Mouse (Mus musculus): ENCODE measurements around the gene Xxylt1. TPM values are rescaled to one million over a fixed set of nuclear protein-coding genes. Genes with fewer than 3 reads are reported as not detected.

Gene Xxylt1
- total and polyA plus RNA-seq, 2 experiments from 2014 or later, result 14.0 to 24.3 TPM

DNA sequence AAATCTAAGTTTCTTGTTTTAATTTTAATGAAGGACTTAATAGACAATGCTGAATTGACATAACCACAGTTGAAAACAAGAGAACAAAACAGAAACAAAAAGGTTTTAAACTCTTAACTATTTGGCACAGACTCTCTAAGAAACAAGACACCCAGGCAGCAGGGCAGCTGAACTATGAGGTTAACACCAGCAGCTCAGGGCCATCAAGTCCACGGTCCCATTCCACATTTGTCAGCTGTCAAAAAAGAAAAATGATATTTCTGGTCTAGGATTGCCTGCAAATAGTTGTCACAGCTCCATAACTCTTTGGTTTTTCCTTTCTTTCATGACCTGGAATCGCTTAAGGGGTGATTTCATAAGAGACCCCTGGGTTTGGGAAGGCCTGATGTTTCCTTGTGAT lies 64.6 kb downstream of the Xxylt1 start:
- Histone ChIP-seq H3K4me2 (ENCODE audit: low read depth) (no peak overlapping the region), H3K4me1 (ENCODE audit: insufficient read depth) (no peaks in the 10 kb centered on the region), H3K27ac (ENCODE audit: low read depth, low read length) (no peak overlapping the region), H3K4me3 (ENCODE audit: low read depth, low read length) (no peak overlapping the region), H3K36me3 (ENCODE audit: insufficient read depth) (no peaks in the 10 kb centered on the region), H3K27me3 (ENCODE audit: insufficient read depth, low read length) (no peaks in the 10 kb centered on the region), H3K9ac (no peak overlapping the region), H3K9me3 (ENCODE audit: low read length) (no peaks in the 10 kb centered on the region)
- no peak for ATAC-seq
- no peak for TF ChIP-seq CTCF (IDR thresholded peaks at IDR 0.05; ENCODE audit: low read depth)
- no peak for DNase-seq
- 86% methylated on average over 2 of the region's 2 CpGs for WGBS

DNA sequence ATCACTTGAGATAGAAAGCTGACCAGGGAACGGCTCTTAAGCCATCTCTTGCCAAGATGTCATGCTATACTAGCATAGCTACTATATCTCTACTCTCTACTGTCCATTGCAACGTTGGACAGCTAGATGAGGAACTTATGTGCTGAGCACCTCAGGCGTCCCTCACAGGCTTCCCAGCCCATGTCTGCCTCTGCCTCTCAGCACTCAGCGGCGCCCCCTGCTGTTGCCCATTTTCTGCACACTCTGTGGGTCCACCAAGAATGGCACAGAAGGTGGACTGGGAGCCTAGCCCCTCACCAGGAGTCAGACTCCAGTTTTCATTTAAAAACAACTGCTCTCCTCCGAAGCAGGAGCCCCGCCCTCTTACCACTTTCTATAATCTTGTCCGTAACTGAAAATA lies 65.1 kb downstream of the Xxylt1 start:
- H3K27ac ChIP-seq (ENCODE audit: low read depth, low read length), result no peak overlapping the region
- DNase-seq (no peak), ATAC-seq (no peak)
- no peaks in the 10 kb centered on the region for H3K9me3 ChIP-seq (ENCODE audit: low read length)
- no peak overlapping the region for H3K4me3 ChIP-seq (ENCODE audit: low read depth, low read length)
- H3K9ac ChIP-seq, result no peak overlapping the region
- H3K36me3 ChIP-seq (ENCODE audit: insufficient read depth), result no peaks in the 10 kb centered on the region
- H3K4me2 ChIP-seq (ENCODE audit: low read depth), result no peak overlapping the region
- H3K4me1 ChIP-seq (ENCODE audit: insufficient read depth), result no peaks in the 10 kb centered on the region
- H3K27me3 ChIP-seq (ENCODE audit: insufficient read depth, low read length), result no peaks in the 10 kb centered on the region
- TF ChIP-seq CTCF (IDR thresholded peaks at IDR 0.05; ENCODE audit: low read depth), result peak; percentile 27; the same call in 1 of the 2 replicates
- WGBS, result 80% methylated on average over 8 of the region's 8 CpGs

DNA sequence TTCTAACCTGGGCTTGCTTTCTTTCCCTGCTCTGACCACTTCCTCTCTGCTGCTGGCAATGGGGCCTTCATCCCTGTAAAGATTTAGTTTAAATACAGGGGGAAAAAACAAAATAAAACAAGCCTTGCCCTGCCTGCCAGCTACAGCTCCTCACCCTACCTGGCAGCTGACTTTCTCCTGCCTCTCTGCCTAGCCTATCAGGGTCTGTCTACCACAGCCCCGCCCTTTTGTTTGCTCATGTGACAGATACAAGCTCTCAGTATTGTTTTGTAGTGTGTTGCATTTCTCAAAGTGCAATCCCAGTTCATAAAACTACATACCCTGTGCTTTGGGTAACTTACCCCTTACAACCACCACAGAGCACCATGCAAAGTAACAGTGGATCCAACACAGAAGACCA lies 66.0 kb downstream of the Xxylt1 start:
- TF ChIP-seq CTCF (IDR thresholded peaks at IDR 0.05; ENCODE audit: low read depth), result no peak
- no peaks in the 10 kb centered on the region for H3K4me1 ChIP-seq (ENCODE audit: insufficient read depth)
- DNase-seq, result no peak
- no peak overlapping the region for H3K4me3 ChIP-seq (ENCODE audit: low read depth, low read length)
- H3K27me3 ChIP-seq (ENCODE audit: insufficient read depth, low read length), result no peaks in the 10 kb centered on the region
- H3K9me3 ChIP-seq (ENCODE audit: low read length), result no peaks in the 10 kb centered on the region
- H3K27ac ChIP-seq (ENCODE audit: low read depth, low read length), result no peak overlapping the region
- no peak for ATAC-seq
- no peak overlapping the region for H3K4me2 ChIP-seq (ENCODE audit: low read depth)
- WGBS, result 95% methylated on average over 1 of the region's 1 CpGs
- no peaks in the 10 kb centered on the region for H3K36me3 ChIP-seq (ENCODE audit: insufficient read depth)
- no peak overlapping the region for H3K9ac ChIP-seq

DNA sequence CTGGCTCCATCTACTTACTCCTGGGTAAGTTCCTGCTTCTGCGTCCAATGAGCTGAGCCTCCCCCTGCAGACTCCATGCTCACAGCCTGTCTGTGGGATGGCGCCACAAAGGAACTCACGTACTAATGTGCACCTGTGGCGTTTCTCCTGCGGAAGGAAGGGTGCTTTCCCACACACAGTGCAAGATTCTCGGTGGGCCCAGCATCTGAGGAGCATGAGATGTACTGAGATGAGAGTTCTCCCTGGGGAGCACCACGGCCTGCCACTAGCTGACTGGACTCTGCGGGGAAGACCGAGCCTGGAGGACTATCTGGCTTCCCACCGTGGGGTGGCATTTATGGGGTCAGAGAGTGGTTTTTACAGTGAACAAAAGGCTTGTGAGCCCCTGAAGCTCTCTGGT lies 69.0 kb downstream of the Xxylt1 start:
- H3K4me1 ChIP-seq (ENCODE audit: insufficient read depth), result no peaks in the 10 kb centered on the region
- H3K4me2 ChIP-seq (ENCODE audit: low read depth), result no peak overlapping the region
- ATAC-seq, result no peak
- H3K9me3 ChIP-seq (ENCODE audit: low read length), result no peaks in the 10 kb centered on the region
- 89% methylated on average over 10 of the region's 10 CpGs for WGBS
- no peak for DNase-seq
- H3K36me3 ChIP-seq (ENCODE audit: insufficient read depth), result no peaks in the 10 kb centered on the region
- no peak overlapping the region for H3K9ac ChIP-seq
- TF ChIP-seq CTCF (IDR thresholded peaks at IDR 0.05; ENCODE audit: low read depth), result no peak
- H3K27ac ChIP-seq (ENCODE audit: low read depth, low read length), result no peak overlapping the region
- no peaks in the 10 kb centered on the region for H3K27me3 ChIP-seq (ENCODE audit: insufficient read depth, low read length)
- H3K4me3 ChIP-seq (ENCODE audit: low read depth, low read length), result no peak overlapping the region

DNA sequence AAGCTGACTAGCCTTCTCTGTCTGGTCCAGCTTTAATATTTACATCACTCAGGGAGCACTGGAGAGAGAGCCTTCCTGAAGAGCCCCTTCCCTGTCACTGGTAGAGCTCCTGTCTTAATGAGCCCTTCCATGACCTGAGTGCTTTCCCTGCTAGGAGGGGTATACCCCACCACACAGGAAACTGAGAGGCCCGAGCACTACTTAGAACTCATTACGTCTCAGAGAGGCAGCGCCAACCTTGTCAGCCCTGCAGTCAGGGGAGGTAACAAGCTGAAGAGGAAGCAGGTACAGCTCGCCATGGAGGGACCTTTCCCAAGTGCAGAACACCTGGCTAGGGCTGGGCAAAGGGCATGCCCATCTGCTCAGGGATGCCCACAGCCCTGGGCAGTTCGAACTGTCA lies 70.8 kb downstream of the Xxylt1 start:
- Histone ChIP-seq H3K9me3 (ENCODE audit: low read length) (no peaks in the 10 kb centered on the region), H3K9ac (no peak overlapping the region), H3K27ac (ENCODE audit: low read depth, low read length) (no peak overlapping the region), H3K4me1 (ENCODE audit: insufficient read depth) (no peaks in the 10 kb centered on the region), H3K27me3 (ENCODE audit: insufficient read depth, low read length) (no peaks in the 10 kb centered on the region), H3K4me3 (ENCODE audit: low read depth, low read length) (no peak overlapping the region), H3K36me3 (ENCODE audit: insufficient read depth) (no peaks in the 10 kb centered on the region), H3K4me2 (ENCODE audit: low read depth) (no peak overlapping the region)
- no peak for ATAC-seq
- TF ChIP-seq CTCF (IDR thresholded peaks at IDR 0.05; ENCODE audit: low read depth), result no peak
- WGBS, result 91% methylated on average over 5 of the region's 5 CpGs
- no peak for DNase-seq

DNA sequence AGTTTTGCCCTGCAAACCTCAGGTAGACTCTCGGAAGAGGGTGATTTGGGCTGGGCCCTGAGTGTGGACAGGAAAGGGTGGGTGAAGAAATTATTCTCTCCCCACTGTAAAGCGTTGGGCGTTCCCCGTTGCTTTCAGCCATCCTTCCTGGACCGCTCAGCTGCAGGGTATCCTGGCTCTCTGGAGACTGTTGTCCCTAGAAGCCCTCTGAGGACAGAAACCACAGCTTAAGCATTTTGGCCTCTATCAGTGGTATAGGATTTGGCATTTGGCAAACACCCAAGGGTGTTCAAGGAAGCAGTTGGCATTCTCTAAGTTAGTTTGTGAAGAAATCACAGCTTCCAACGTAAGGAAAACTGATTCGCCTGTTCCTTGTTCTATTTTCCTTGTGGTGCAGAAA lies 72.9 kb downstream of the Xxylt1 start:
- ATAC-seq (no peak), DNase-seq (no peak)
- Histone ChIP-seq H3K4me3 (ENCODE audit: low read depth, low read length) (no peak overlapping the region), H3K4me1 (ENCODE audit: insufficient read depth) (peaks cover 9% of the 10 kb centered on the region; the same call in 1 of the 2 replicates), H3K27me3 (ENCODE audit: insufficient read depth, low read length) (no peaks in the 10 kb centered on the region), H3K36me3 (ENCODE audit: insufficient read depth) (no peaks in the 10 kb centered on the region), H3K27ac (ENCODE audit: low read depth, low read length) (no peak overlapping the region), H3K9me3 (ENCODE audit: low read length) (no peaks in the 10 kb centered on the region), H3K4me2 (ENCODE audit: low read depth) (no peak overlapping the region), H3K9ac (no peak overlapping the region)
- 68% methylated on average over 7 of the region's 7 CpGs for WGBS
- TF ChIP-seq CTCF (IDR thresholded peaks at IDR 0.05; ENCODE audit: low read depth), result no peak

DNA sequence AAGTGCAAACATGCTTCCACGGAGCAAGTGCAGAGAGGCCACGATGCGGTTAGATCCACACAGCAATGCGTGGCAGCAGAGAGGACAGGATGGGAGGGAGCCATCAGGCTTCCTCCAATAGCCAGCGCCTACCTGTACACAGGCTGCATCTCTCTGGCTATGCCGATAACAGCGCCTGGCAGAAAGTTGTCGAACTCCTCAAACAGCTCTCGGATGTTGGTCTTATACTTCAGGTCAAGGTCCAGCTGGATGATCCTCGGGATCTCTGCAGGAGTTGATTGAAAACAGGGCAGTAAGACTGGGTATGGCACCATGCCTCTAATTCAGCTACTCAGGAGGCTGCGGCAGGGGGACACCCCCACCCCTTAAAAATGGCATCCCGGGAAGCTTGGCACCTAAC lies 73.7 kb downstream of the Xxylt1 start:
- Histone ChIP-seq H3K9me3 (ENCODE audit: low read length) (no peaks in the 10 kb centered on the region), H3K27ac (ENCODE audit: low read depth, low read length) (no peak overlapping the region), H3K4me1 (ENCODE audit: insufficient read depth) (peaks cover 15% of the 10 kb centered on the region; the same call in 1 of the 2 replicates), H3K4me2 (ENCODE audit: low read depth) (no peak overlapping the region), H3K27me3 (ENCODE audit: insufficient read depth, low read length) (no peaks in the 10 kb centered on the region), H3K36me3 (ENCODE audit: insufficient read depth) (no peaks in the 10 kb centered on the region), H3K9ac (no peak overlapping the region), H3K4me3 (ENCODE audit: low read depth, low read length) (no peak overlapping the region)
- TF ChIP-seq CTCF (IDR thresholded peaks at IDR 0.05; ENCODE audit: low read depth), result no peak
- 94% methylated on average over 12 of the region's 12 CpGs for WGBS
- DNase-seq (no peak), ATAC-seq (no peak)

DNA sequence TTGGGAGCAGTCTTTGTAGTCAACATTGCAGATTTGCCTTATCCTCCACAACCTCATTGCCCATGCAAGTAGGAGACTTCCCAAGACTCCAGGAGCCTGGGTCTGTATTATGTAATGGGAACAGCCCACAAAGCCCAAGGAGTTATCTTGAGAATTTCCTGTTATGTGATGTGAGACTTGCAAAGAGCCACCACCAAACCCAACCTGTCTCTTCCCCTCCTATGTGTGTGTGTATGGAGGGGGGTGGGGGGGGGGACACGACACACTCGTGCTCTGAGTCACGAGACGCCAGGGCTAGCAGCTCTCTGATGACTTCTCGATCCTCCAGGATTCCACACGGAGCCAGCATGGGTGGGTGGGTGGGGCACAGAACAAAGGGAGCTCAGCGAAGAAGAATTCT lies 75.5 kb downstream of the Xxylt1 start:
- no peaks in the 10 kb centered on the region for H3K27me3 ChIP-seq (ENCODE audit: insufficient read depth, low read length)
- DNase-seq (no peak), ATAC-seq (no peak)
- TF ChIP-seq CTCF (IDR thresholded peaks at IDR 0.05; ENCODE audit: low read depth), result no peak
- H3K4me1 ChIP-seq (ENCODE audit: insufficient read depth), result peaks cover 15% of the 10 kb centered on the region; the same call in 1 of the 2 replicates
- H3K27ac ChIP-seq (ENCODE audit: low read depth, low read length), result no peak overlapping the region
- H3K9ac ChIP-seq, result no peak overlapping the region
- no peaks in the 10 kb centered on the region for H3K9me3 ChIP-seq (ENCODE audit: low read length)
- WGBS, result 72% methylated on average over 7 of the region's 7 CpGs
- H3K4me3 ChIP-seq (ENCODE audit: low read depth, low read length), result no peak overlapping the region
- H3K36me3 ChIP-seq (ENCODE audit: insufficient read depth), result no peaks in the 10 kb centered on the region
- no peak overlapping the region for H3K4me2 ChIP-seq (ENCODE audit: low read depth)
